Mouse (Mus musculus): ENCODE results near the gene Mtmr10.

- TF ChIP-seq CTCF (conservative IDR thresholded peaks at IDR 0.05; ENCODE audit: insufficient read depth, insufficient read length, low read depth, low read length): no peak
- TF ChIP-seq POLR2A (IDR thresholded peaks at IDR 0.05; ENCODE audit: low read depth, low read length): no peak
Observed at GRCm38 (mm10) chr7:64327486-64327885, 40.0 kb downstream of the Mtmr10 start.
